22 mouse cellular contexts compared by ENCODE assay signal in the genomic region with DNA sequence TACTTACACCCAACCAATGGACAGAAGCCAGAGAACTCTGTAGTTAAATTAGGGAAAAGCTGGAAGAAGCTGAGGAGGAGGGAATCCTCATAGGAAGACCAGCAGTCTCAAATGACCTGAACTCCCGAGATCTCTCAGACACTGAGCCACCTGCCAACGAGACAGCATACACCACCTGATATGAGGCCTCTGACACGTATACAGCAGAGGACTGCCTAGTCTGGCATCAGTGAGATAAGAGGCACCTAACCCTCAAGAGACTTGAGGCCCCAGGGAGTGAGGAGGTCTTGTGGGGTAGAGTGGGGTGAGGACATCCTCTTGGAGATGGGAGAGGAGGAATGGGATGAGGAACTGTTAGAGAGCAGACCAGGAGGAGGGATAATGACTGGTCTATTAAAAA. TPM values are rescaled to one million over a fixed set of nuclear protein-coding genes. Genes with fewer than 3 reads are reported as not detected.
"Had no signal": no experiment of that assay in that cellular context is flagged by ENCODE, and none has a peak within 500 bp of the region (broad histone marks: within the 10 kb centered on the region; RNA-seq: fewer than 3 reads in every experiment).

No protein-coding gene starts in this region.

- H3K4me1 ChIP-seq: limb, embryonic 13.5 days; midbrain, embryonic 13.5 days; neural tube, embryonic 12.5 days had no signal

- H3K9me3 ChIP-seq: limb, embryonic 13.5 days; midbrain, embryonic 13.5 days; neural tube, embryonic 12.5 days had no signal

- H3K36me3 ChIP-seq: limb, embryonic 13.5 days; midbrain, embryonic 13.5 days; neural tube, embryonic 12.5 days had no signal

- H3K27me3 ChIP-seq: limb, embryonic 13.5 days; midbrain, embryonic 13.5 days; neural tube, embryonic 12.5 days had no signal

- H3K4me2 ChIP-seq: limb, embryonic 13.5 days; midbrain, embryonic 13.5 days; neural tube, embryonic 12.5 days had no signal

- H3K27ac ChIP-seq: limb, embryonic 13.5 days; midbrain, embryonic 13.5 days; neural tube, embryonic 12.5 days had no signal

- ATAC-seq: intestine, postnatal 0 days; midbrain, embryonic 13.5 days had no signal

- H3K4me3 ChIP-seq: limb, embryonic 13.5 days; midbrain, embryonic 13.5 days; neural tube, embryonic 12.5 days had no signal

- H3K9ac ChIP-seq: limb, embryonic 13.5 days; midbrain, embryonic 13.5 days; neural tube, embryonic 12.5 days had no signal

- DNase-seq: kidney, adult 8-10 months; kidney, postnatal 36 days; left cerebral cortex, postnatal 4 days; lung, adult 18-20 months; retina, postnatal 1 day; right cerebral cortex, postnatal 4 days; spleen, adult 18-20 months; thymus, adult 18-20 months; thymus, postnatal 14 days had no signal

RNA-seq across cellular contexts. Expression of a gene that starts 6.1 kb away (rescaled TPM):
- total RNA-seq: layer of hippocampus, adult 18-20 months; layer of hippocampus, postnatal 10 days; left cerebral cortex, adult 18-20 months; left cerebral cortex, postnatal 10 days; left cerebral cortex, postnatal 4 days; monocyte, adult 5-6 weeks; neutrophil, adult 5-6 weeks had no signal
- polyA plus RNA-seq: intestine, postnatal 0 days; kidney, embryonic 16.5 days; limb, embryonic 13.5 days; lung, embryonic 16.5 days; midbrain, embryonic 13.5 days; neural tube, embryonic 12.5 days; stomach, embryonic 14.5 days had no signal

RNA-seq across cellular contexts. Expression of a gene that starts 8.1 kb away (rescaled TPM):
- total RNA-seq: layer of hippocampus, adult 18-20 months; layer of hippocampus, postnatal 10 days; left cerebral cortex, adult 18-20 months; left cerebral cortex, postnatal 10 days; left cerebral cortex, postnatal 4 days; monocyte, adult 5-6 weeks; neutrophil, adult 5-6 weeks had no signal
- polyA plus RNA-seq: kidney, embryonic 16.5 days; limb, embryonic 13.5 days; lung, embryonic 16.5 days; midbrain, embryonic 13.5 days; neural tube, embryonic 12.5 days; stomach, embryonic 14.5 days had no signal

RNA-seq across cellular contexts. Expression of a gene that starts 18.1 kb away (rescaled TPM):
- total RNA-seq: layer of hippocampus, adult 18-20 months; layer of hippocampus, postnatal 10 days; left cerebral cortex, adult 18-20 months; left cerebral cortex, postnatal 10 days; left cerebral cortex, postnatal 4 days; monocyte, adult 5-6 weeks; neutrophil, adult 5-6 weeks had no signal
- polyA plus RNA-seq: intestine, postnatal 0 days; kidney, embryonic 16.5 days; limb, embryonic 13.5 days; lung, embryonic 16.5 days; midbrain, embryonic 13.5 days; neural tube, embryonic 12.5 days; stomach, embryonic 14.5 days had no signal

RNA-seq across cellular contexts. Expression of a gene that starts 37.5 kb away (rescaled TPM):
- total RNA-seq: layer of hippocampus, adult 18-20 months; left cerebral cortex, adult 18-20 months; left cerebral cortex, postnatal 10 days; monocyte, adult 5-6 weeks; neutrophil, adult 5-6 weeks had no signal
- polyA plus RNA-seq: intestine, postnatal 0 days; kidney, embryonic 16.5 days; limb, embryonic 13.5 days; lung, embryonic 16.5 days; midbrain, embryonic 13.5 days; neural tube, embryonic 12.5 days; stomach, embryonic 14.5 days had no signal

RNA-seq across cellular contexts. Expression of a gene that starts 50.4 kb away (rescaled TPM):
- total RNA-seq: layer of hippocampus, adult 18-20 months; layer of hippocampus, postnatal 10 days; left cerebral cortex, adult 18-20 months; left cerebral cortex, postnatal 10 days; left cerebral cortex, postnatal 4 days; monocyte, adult 5-6 weeks; neutrophil, adult 5-6 weeks had no signal
- polyA plus RNA-seq: intestine, postnatal 0 days; kidney, embryonic 16.5 days; limb, embryonic 13.5 days; lung, embryonic 16.5 days; midbrain, embryonic 13.5 days; neural tube, embryonic 12.5 days; stomach, embryonic 14.5 days had no signal
